Mouse (Mus musculus) small intestine, adult 2 months (tissue): ENCODE measurements around the gene Ppp3r1. TPM values are rescaled to one million over a fixed set of nuclear protein-coding genes. Genes with fewer than 3 reads are reported as not detected.

Source experiments
- H3K27ac ChIP-seq: fragments of 200-500 bp; 2 replicates; pipeline ENCODE4 v1.5.1; 2012; ENCODE audit warnings: low read depth, low read length, control low read depth, inconsistent platforms; ENCODE audit not compliant: insufficient read depth
- H3K27me3 ChIP-seq: fragments of 200-500 bp; 2 replicates; pipeline ENCODE4 v1.6.1; 2012; ENCODE audit warnings: mild to moderate bottlenecking, moderate library complexity, low read length, inconsistent platforms; ENCODE audit not compliant: control insufficient read depth, insufficient read depth
- H3K36me3 ChIP-seq: fragments of 200-500 bp; 2 replicates; pipeline ENCODE4 v1.6.1; 2012; ENCODE audit warnings: mild to moderate bottlenecking, low read length, control low read depth, inconsistent platforms; ENCODE audit not compliant: control insufficient read depth, insufficient read depth
- H3K4me1 ChIP-seq: fragments of 200-500 bp; 2 replicates; pipeline ENCODE4 v1.6.1; 2012; ENCODE audit warnings: low read length, inconsistent platforms, mixed read lengths; ENCODE audit not compliant: control insufficient read depth, insufficient read depth, insufficient read length
- H3K4me3 ChIP-seq: fragments of 200-500 bp; 2 replicates; pipeline ENCODE4 v1.5.1; 2012; ENCODE audit warnings: low read depth, mild to moderate bottlenecking, control low read depth, inconsistent platforms, low read length, moderate library complexity
- CTCF ChIP-seq: fragments of 200-500 bp; IDR thresholded peaks from 2 replicates; pipeline ENCODE4 v1.5.1; 2012; ENCODE audit warnings: low read depth, mild to moderate bottlenecking, control low read depth, inconsistent platforms, low read length, moderate library complexity, mixed read lengths; ENCODE audit not compliant: insufficient replicate concordance, insufficient read length; ENCODE audit errors: extremely low read depth
- POLR2A ChIP-seq: fragments of 200-500 bp; IDR thresholded peaks from 2 replicates; pipeline ENCODE4 v1.6.1; 2012; ENCODE audit warnings: low read depth, mild to moderate bottlenecking, control low read depth, inconsistent platforms, low read length, moderate library complexity
- WGBS: fragments of 180-500 bp; shearing (Covaris S2); methylation state at CpG from one replicate; pipeline ENCODE4 v1.1.7; 2018; 5-methylcytosine and 5-hydroxymethylcytosine counted together
- polyA plus RNA-seq: library from polyadenylated mRNA; depleted of rRNA; stranded (reverse); fragments of >200 nt; gene quantifications from 2 replicates; pipeline ENCODE4 v1.2.3, GENCODE M21; 2012; rRNA removed

The Ppp3r1 gene
- 7.9 and 33.2 TPM in 2 replicates for polyA plus RNA-seq

- peak; percentile 74 for TF ChIP-seq POLR2A
- no peak for TF ChIP-seq CTCF
- H3K36me3 ChIP-seq = no peaks in the 10 kb centered on the region
- H3K27ac ChIP-seq = peak within 1 kb of the TSS; percentile 87
- H3K4me1 ChIP-seq = peaks cover 10% of the 10 kb centered on the region
- WGBS = under 1% methylated on average over 88 of the region's 89 CpGs
- H3K27me3 ChIP-seq = no peaks in the 10 kb centered on the region
- H3K4me3 ChIP-seq = peak within 1 kb of the TSS; percentile 94
Observed at GRCm38 (mm10) chr11:17158858-17159737, at the start of gene Ppp3r1. TSS of gene Ppp3r1 (plus strand) at chr11:17159263.

- no peak overlapping the region for H3K4me3 ChIP-seq
- H3K4me1 ChIP-seq = no peaks in the 10 kb centered on the region
- H3K27me3 ChIP-seq = no peaks in the 10 kb centered on the region
- TF ChIP-seq CTCF = no peak
- TF ChIP-seq POLR2A = no peak
- H3K27ac ChIP-seq = no peak overlapping the region
- H3K36me3 ChIP-seq = no peaks in the 10 kb centered on the region
- 59% methylated on average over 1 of the region's 1 CpGs for WGBS
Observed at GRCm38 (mm10) chr11:17112419-17113090, 46.5 kb upstream of the Ppp3r1 start.

GRCm38 (mm10) chr11:17126418-17126817, 32.6 kb upstream of the Ppp3r1 start:
- no peak overlapping the region for H3K27ac ChIP-seq
- no peaks in the 10 kb centered on the region for H3K36me3 ChIP-seq
- H3K4me1 ChIP-seq = no peaks in the 10 kb centered on the region
- 19% methylated on average over 2 of the region's 2 CpGs for WGBS
- TF ChIP-seq CTCF (no peak), POLR2A (no peak)
- no peaks in the 10 kb centered on the region for H3K27me3 ChIP-seq
- no peak overlapping the region for H3K4me3 ChIP-seq

- H3K4me1 ChIP-seq = no peaks in the 10 kb centered on the region
- no peaks in the 10 kb centered on the region for H3K27me3 ChIP-seq
- H3K36me3 ChIP-seq = no peaks in the 10 kb centered on the region
- no peak overlapping the region for H3K27ac ChIP-seq
- 49% methylated on average over 6 of the region's 6 CpGs for WGBS
- H3K4me3 ChIP-seq = no peak overlapping the region
- no peak for TF ChIP-seq CTCF
- no peak for TF ChIP-seq POLR2A
Observed at GRCm38 (mm10) chr11:17135638-17136037, 23.4 kb upstream of the Ppp3r1 start.

GRCm38 (mm10) chr11:17138306-17139033, 20.6 kb upstream of the Ppp3r1 start:
- Histone ChIP-seq H3K36me3 (no peaks in the 10 kb centered on the region), H3K27me3 (no peaks in the 10 kb centered on the region), H3K4me1 (no peaks in the 10 kb centered on the region), H3K4me3 (no peak overlapping the region), H3K27ac (no peak overlapping the region)
- WGBS = 52% methylated on average over 6 of the region's 6 CpGs
- TF ChIP-seq POLR2A (no peak), CTCF (no peak)

- Histone ChIP-seq H3K4me1 (peaks cover 12% of the 10 kb centered on the region), H3K4me3 (peak overlapping the region; percentile 94), H3K36me3 (no peaks in the 10 kb centered on the region), H3K27ac (peak overlapping the region; percentile 80), H3K27me3 (no peaks in the 10 kb centered on the region)
- TF ChIP-seq POLR2A (no peak), CTCF (no peak)
- 1% methylated on average over 46 of the region's 46 CpGs for WGBS
Observed at GRCm38 (mm10) chr11:17159738-17160241, 727 bp downstream of the Ppp3r1 start.
